Mouse (Mus musculus): ENCODE data around the gene Dad1. TPM values are rescaled to one million over a fixed set of nuclear protein-coding genes. Genes with fewer than 3 reads are reported as not detected.

The Dad1 gene
- polyA plus RNA-seq (2015; fragmentation: Nextera tagmentation; extraction: Ambion mirVana) = 345 and 374 TPM in 2 replicates

DNA sequence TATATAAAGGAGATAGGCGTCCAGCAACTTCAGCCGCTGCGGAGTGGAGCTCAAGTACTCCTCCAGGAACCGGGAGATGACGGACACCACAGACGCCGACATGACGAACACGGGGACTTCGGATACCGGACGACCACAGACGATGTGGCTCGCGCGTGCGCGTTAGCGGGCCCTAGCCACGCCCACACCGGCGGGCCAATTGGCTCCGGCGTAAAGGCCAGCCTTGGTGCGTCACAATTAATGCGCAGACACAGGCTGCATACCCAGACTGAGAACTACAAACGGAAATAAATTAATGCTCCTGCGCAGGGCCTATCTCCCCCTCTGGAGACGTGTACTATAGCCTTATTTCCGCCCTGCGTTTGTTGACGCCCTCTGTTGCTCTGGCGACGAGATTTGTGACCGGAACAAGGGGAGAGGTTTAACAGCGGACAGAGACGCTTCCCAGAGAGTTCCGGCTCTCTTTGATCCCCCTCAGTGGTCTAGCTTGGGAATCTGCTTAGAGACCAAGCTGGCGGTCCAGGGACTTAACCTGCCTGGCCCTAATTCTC, at the start of gene Dad1, which contains the start of gene Abhd4:
Gene Dad1, minus strand, starts transcription at position 364 of the 551 bp plus-strand sequence.
Gene Abhd4, plus strand, starts transcription at position 448 of the 551 bp plus-strand sequence.
- H3K4me1 ChIP-seq (replicated peaks) = peaks cover 56% of the 10 kb centered on the region
- peak within 1 kb of the TSS; percentile 71 for H3K4me2 ChIP-seq
- peak; percentile 100 for ATAC-seq (ENCODE audit: low FRiP score, low read depth)
- no peaks in the 10 kb centered on the region for H3K9me3 ChIP-seq
- H3K9ac ChIP-seq = peak within 1 kb of the TSS; percentile 71
- no peaks in the 10 kb centered on the region for H3K27me3 ChIP-seq
- under 1% methylated on average over 39 of the region's 39 CpGs for WGBS
- H3K36me3 ChIP-seq = no peaks in the 10 kb centered on the region
- peak within 1 kb of the TSS; percentile 83 for H3K4me3 ChIP-seq
- peak within 1 kb of the TSS; percentile 74 for H3K27ac ChIP-seq (replicated peaks)

- Histone ChIP-seq H3K27ac (replicated peaks) (no peak overlapping the region), H3K9me3 (0 out of 2 replicates have a peak, but pooled peaks cover 5% of the 10 kb centered on the region), H3K36me3 (no peaks in the 10 kb centered on the region), H3K27me3 (no peaks in the 10 kb centered on the region), H3K4me2 (no peak overlapping the region), H3K4me3 (no peak overlapping the region), H3K9ac (no peak overlapping the region), H3K4me1 (replicated peaks) (no peaks in the 10 kb centered on the region)
- no peak for ATAC-seq (ENCODE audit: low FRiP score, low read depth)
- WGBS = 93% methylated on average over 3 of the region's 3 CpGs
Measured at GRCm38 (mm10) chr14:54300676-54301075, 46.8 kb upstream of the Dad1 start.

- H3K4me3 ChIP-seq = no peak overlapping the region
- no peaks in the 10 kb centered on the region for H3K4me1 ChIP-seq (replicated peaks)
- no peaks in the 10 kb centered on the region for H3K36me3 ChIP-seq
- 0 out of 2 replicates have a peak, but pooled peaks cover 5% of the 10 kb centered on the region for H3K9me3 ChIP-seq
- WGBS = 88% methylated on average over 5 of the region's 5 CpGs
- no peak overlapping the region for H3K4me2 ChIP-seq
- no peak overlapping the region for H3K27ac ChIP-seq (replicated peaks)
- no peak overlapping the region for H3K9ac ChIP-seq
- H3K27me3 ChIP-seq = no peaks in the 10 kb centered on the region
- no peak for ATAC-seq (ENCODE audit: low FRiP score, low read depth)
Measured at GRCm38 (mm10) chr14:54300136-54300535, 46.2 kb upstream of the Dad1 start.

- 75% methylated on average over 1 of the region's 1 CpGs for WGBS
- H3K4me1 ChIP-seq (replicated peaks) = no peaks in the 10 kb centered on the region
- H3K27ac ChIP-seq (replicated peaks) = no peak within 1 kb of the TSS
- no peaks in the 10 kb centered on the region for H3K36me3 ChIP-seq
- H3K4me2 ChIP-seq = no peak within 1 kb of the TSS
- no peaks in the 10 kb centered on the region for H3K27me3 ChIP-seq
- no peaks in the 10 kb centered on the region for H3K9me3 ChIP-seq
- H3K4me3 ChIP-seq = no peak within 1 kb of the TSS
- no peak for ATAC-seq (ENCODE audit: low FRiP score, low read depth)
- H3K9ac ChIP-seq = no peak within 1 kb of the TSS
Measured at GRCm38 (mm10) chr14:54284839-54285238, 30.9 kb upstream of the Dad1 start, which contains the start of gene Olfr49. Gene Olfr49 (minus strand): TSS chr14:54284939.

- no peak overlapping the region for H3K27ac ChIP-seq (replicated peaks)
- 90% methylated on average over 2 of the region's 2 CpGs for WGBS
- H3K27me3 ChIP-seq = no peaks in the 10 kb centered on the region
- H3K36me3 ChIP-seq = no peaks in the 10 kb centered on the region
- no peaks in the 10 kb centered on the region for H3K4me1 ChIP-seq (replicated peaks)
- H3K9me3 ChIP-seq = no peaks in the 10 kb centered on the region
- ATAC-seq (ENCODE audit: low FRiP score, low read depth) = no peak
- H3K9ac ChIP-seq = no peak overlapping the region
- H3K4me3 ChIP-seq = no peak overlapping the region
- H3K4me2 ChIP-seq = no peak overlapping the region
Measured at GRCm38 (mm10) chr14:54276446-54276845, 22.5 kb upstream of the Dad1 start.

- Histone ChIP-seq H3K27ac (replicated peaks) (no peak overlapping the region), H3K27me3 (no peaks in the 10 kb centered on the region), H3K9me3 (no peaks in the 10 kb centered on the region), H3K4me2 (no peak overlapping the region), H3K4me3 (no peak overlapping the region), H3K9ac (no peak overlapping the region), H3K4me1 (replicated peaks) (no peaks in the 10 kb centered on the region), H3K36me3 (no peaks in the 10 kb centered on the region)
- WGBS = 91% methylated on average over 3 of the region's 3 CpGs
- no peak for ATAC-seq (ENCODE audit: low FRiP score, low read depth)
Measured at GRCm38 (mm10) chr14:54272696-54273095, 18.8 kb upstream of the Dad1 start.

- Histone ChIP-seq H3K4me1 (replicated peaks) (no peaks in the 10 kb centered on the region), H3K4me2 (no peak overlapping the region), H3K27me3 (no peaks in the 10 kb centered on the region), H3K9me3 (no peaks in the 10 kb centered on the region), H3K4me3 (no peak overlapping the region), H3K36me3 (no peaks in the 10 kb centered on the region), H3K9ac (no peak overlapping the region), H3K27ac (replicated peaks) (no peak overlapping the region)
- WGBS = 79% methylated on average over 3 of the region's 3 CpGs
- ATAC-seq (ENCODE audit: low FRiP score, low read depth) = no peak
Measured at GRCm38 (mm10) chr14:54271976-54272606, 18.2 kb upstream of the Dad1 start.

- H3K27me3 ChIP-seq = no peaks in the 10 kb centered on the region
- H3K4me3 ChIP-seq = no peak overlapping the region
- H3K9me3 ChIP-seq = no peaks in the 10 kb centered on the region
- no peak overlapping the region for H3K9ac ChIP-seq
- no peak overlapping the region for H3K4me2 ChIP-seq
- no peaks in the 10 kb centered on the region for H3K4me1 ChIP-seq (replicated peaks)
- H3K36me3 ChIP-seq = no peaks in the 10 kb centered on the region
- H3K27ac ChIP-seq (replicated peaks) = no peak overlapping the region
- 85% methylated on average over 3 of the region's 3 CpGs for WGBS
- ATAC-seq (ENCODE audit: low FRiP score, low read depth) = no peak
Measured at GRCm38 (mm10) chr14:54270413-54270812, 16.5 kb upstream of the Dad1 start.

DNA sequence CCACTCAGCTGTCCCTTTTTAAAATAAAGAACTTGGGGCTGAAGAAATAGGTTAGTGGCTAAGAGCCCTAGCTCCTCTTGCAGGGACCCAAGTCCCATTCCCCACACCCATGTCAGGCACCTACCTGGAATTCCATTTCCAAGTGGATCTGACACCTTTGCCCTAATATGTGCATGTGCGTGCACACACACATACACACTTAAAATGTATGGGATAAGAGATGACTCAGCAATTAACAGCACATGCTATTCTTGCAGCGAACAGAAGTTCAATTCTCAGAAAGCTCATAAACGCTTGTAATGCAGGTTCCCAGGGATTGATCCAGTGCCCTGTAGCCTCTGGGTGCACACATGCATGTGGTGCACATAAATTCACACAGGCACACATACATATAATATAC, 15.7 kb upstream of the Dad1 start:
- Histone ChIP-seq H3K27ac (replicated peaks) (no peak overlapping the region), H3K4me1 (replicated peaks) (no peaks in the 10 kb centered on the region), H3K4me3 (no peak overlapping the region), H3K9ac (no peak overlapping the region), H3K4me2 (no peak overlapping the region), H3K36me3 (no peaks in the 10 kb centered on the region), H3K9me3 (no peaks in the 10 kb centered on the region), H3K27me3 (no peaks in the 10 kb centered on the region)
- ATAC-seq (ENCODE audit: low FRiP score, low read depth) = no peak
- WGBS = 92% methylated on average over 3 of the region's 3 CpGs

- no peaks in the 10 kb centered on the region for H3K9me3 ChIP-seq
- H3K9ac ChIP-seq = no peak overlapping the region
- WGBS = 94% methylated on average over 10 of the region's 10 CpGs
- ATAC-seq (ENCODE audit: low FRiP score, low read depth) = no peak
- no peak overlapping the region for H3K4me3 ChIP-seq
- H3K27me3 ChIP-seq = no peaks in the 10 kb centered on the region
- no peaks in the 10 kb centered on the region for H3K36me3 ChIP-seq
- H3K4me1 ChIP-seq (replicated peaks) = no peaks in the 10 kb centered on the region
- H3K27ac ChIP-seq (replicated peaks) = no peak overlapping the region
- H3K4me2 ChIP-seq = no peak overlapping the region
Measured at GRCm38 (mm10) chr14:54267966-54268365, 14.1 kb upstream of the Dad1 start.

DNA sequence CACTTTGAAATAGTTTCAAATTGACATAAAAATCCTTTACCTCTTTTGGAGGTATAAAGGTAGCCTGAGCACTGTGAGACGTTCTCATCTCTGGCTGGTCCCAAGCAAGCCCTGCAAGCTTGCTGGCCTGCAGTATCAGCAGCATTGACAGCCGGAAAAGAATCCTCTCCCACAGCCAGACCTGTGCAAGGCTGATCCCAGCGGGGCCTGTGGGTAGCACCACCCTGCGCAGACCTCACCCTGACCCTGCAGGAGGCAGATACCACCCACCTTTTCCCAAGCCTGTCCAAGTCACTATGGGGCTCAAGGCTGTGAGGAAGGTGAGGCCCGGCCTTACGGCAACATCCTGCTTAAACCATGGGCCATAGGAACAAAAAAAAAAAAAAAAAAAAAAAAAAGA, 12.0 kb upstream of the Dad1 start:
- no peaks in the 10 kb centered on the region for H3K27me3 ChIP-seq
- H3K36me3 ChIP-seq = no peaks in the 10 kb centered on the region
- no peaks in the 10 kb centered on the region for H3K4me1 ChIP-seq (replicated peaks)
- H3K27ac ChIP-seq (replicated peaks) = no peak overlapping the region
- no peak overlapping the region for H3K4me2 ChIP-seq
- H3K9me3 ChIP-seq = no peaks in the 10 kb centered on the region
- no peak for ATAC-seq (ENCODE audit: low FRiP score, low read depth)
- H3K9ac ChIP-seq = no peak overlapping the region
- no peak overlapping the region for H3K4me3 ChIP-seq
- 87% methylated on average over 6 of the region's 6 CpGs for WGBS

DNA sequence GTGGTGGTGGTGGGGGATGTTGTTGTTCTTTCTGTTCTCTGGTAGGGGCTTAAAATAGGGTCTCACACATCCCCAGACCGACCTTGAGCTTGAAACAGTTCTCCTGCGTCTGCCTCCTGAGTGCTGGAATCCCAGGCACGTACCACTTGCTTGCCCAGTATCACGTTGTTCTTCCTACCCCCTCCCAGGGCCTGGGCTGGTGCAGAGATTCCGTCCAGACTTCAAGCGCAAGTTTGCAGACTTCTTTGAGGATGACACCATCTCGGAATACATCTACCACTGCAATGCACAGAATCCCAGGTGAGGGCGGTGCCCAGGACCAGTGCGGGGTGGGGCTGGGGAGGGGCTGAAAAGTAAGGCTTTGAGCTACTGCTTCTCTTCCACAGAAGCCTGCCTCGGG, 11.2 kb upstream of the Dad1 start:
- H3K27ac ChIP-seq (replicated peaks) = no peak overlapping the region
- no peaks in the 10 kb centered on the region for H3K9me3 ChIP-seq
- no peak for ATAC-seq (ENCODE audit: low FRiP score, low read depth)
- no peaks in the 10 kb centered on the region for H3K36me3 ChIP-seq
- H3K4me3 ChIP-seq = no peak overlapping the region
- no peak overlapping the region for H3K4me2 ChIP-seq
- H3K9ac ChIP-seq = no peak overlapping the region
- 51% methylated on average over 10 of the region's 10 CpGs for WGBS
- H3K27me3 ChIP-seq = no peaks in the 10 kb centered on the region
- peaks cover 3% of the 10 kb centered on the region for H3K4me1 ChIP-seq (replicated peaks)

All from hindbrain, embryonic 15.5 days (tissue).